ENCODE assay signal across 26 mouse cellular contexts in genomic region chr6:99338593-99339342, GRCm38 (mm10).
DNase-seq lines count a peak whose midpoint lies in the region; TF ChIP-seq lines count a peak whose summit lies in the region.
"Had no signal": no experiment of that assay in that cellular context is flagged by ENCODE, and none has a peak within 500 bp of the region (broad histone marks: within the 10 kb centered on the region; RNA-seq: fewer than 3 reads in every experiment).

No protein-coding gene starts in this region.

- intact Hi-C loops in left cerebral cortex, postnatal 4 days (cut with DNase I) = no loop called here

- no peak for TF ChIP-seq RAD21 in CH12.LX (IDR thresholded peaks at IDR 0.05; ENCODE audit: low read depth, low read length)

- peak overlapping the region; percentile 89 for H3K9ac ChIP-seq in CH12.LX (ENCODE audit: insufficient read depth, low read depth)
- H3K9ac ChIP-seq: heart, embryonic 13.5 days; hindbrain, embryonic 13.5 days; neural tube, embryonic 13.5 days had no signal

- no peaks in the 10 kb centered on the region for H3K27me3 ChIP-seq in CH12.LX (replicated peaks)
- H3K27me3 ChIP-seq: heart, embryonic 13.5 days; hindbrain, embryonic 13.5 days had no signal

- dilution Hi-C loops in CH12.LX (cut with MboI; ENCODE audit: extremely low pct_ligation_motif_present, extremely low pct_unique_long_range_greater_than_20kb, low sequenced_read_pairs) = no loop called here

- TF ChIP-seq EP300 in CH12.LX (IDR thresholded peaks at IDR 0.05; ENCODE audit: low read length) = peak; percentile 52; the same call in 1 of the 2 replicates

- no peaks in the 10 kb centered on the region for H3K36me3 ChIP-seq in CH12.LX (replicated peaks in 1 of 2; ENCODE audit: control insufficient read depth in 1 of 2, insufficient read depth in 1 of 2, low read length in 1 of 2)
- H3K36me3 ChIP-seq: forebrain, embryonic 10.5 days; G1E; heart, embryonic 13.5 days; hindbrain, embryonic 13.5 days; limb, embryonic 10.5 days; neural tube, embryonic 13.5 days had no signal

- peak; percentile 70 for DNase-seq in embryo, embryonic 10 days (ENCODE audit: low spot score)
- no peak for DNase-seq in embryo, embryonic 11 days
- no peak for DNase-seq in layer of hippocampus, adult 2 months (ENCODE audit: low spot score in 2 of 2)
- no peak for DNase-seq in layer of hippocampus, postnatal 10 days (ENCODE audit: low spot score in 2 of 2)
- no peak for DNase-seq in CH12.LX (ENCODE audit: extremely low read depth)
- peak; percentile 65 for DNase-seq in mesoderm, embryonic 11.5 days (ENCODE audit: low read depth, low spot score)
- DNase-seq in left cerebral cortex, adult 8-10 months (ENCODE audit: low spot score in 2 of 2) = no peak
- no peak for DNase-seq in left cerebral cortex, postnatal 4 days
- DNase-seq: adrenal gland, adult 2 months; cerebellum, adult 18-20 months; cerebellum, postnatal 14 days; gastrocnemius, adult 2 months; heart, postnatal 14 days; kidney, adult 18-20 months; kidney, postnatal 4 days; layer of hippocampus, adult 9-11 months; lung, postnatal 10 days; right cerebral cortex, adult 18-20 months; right cerebral cortex, postnatal 4 days had no signal

- H3K4me3 ChIP-seq in layer of hippocampus, adult 2 months = no peak overlapping the region
- peak overlapping the region; percentile 26 to 77 (median 29) for H3K4me3 ChIP-seq in CH12.LX (replicated peaks in 1 of 3; ENCODE audit: low read depth in 2 of 3, low read length in 2 of 3, poor library complexity in 1 of 3)
- H3K4me3 ChIP-seq: forebrain, embryonic 10.5 days; gastrocnemius, adult 2 months; heart, embryonic 13.5 days; hindbrain, embryonic 13.5 days; left cerebral cortex, adult 2 months; limb, embryonic 10.5 days; neural tube, embryonic 13.5 days had no signal

- peak overlapping the region; percentile 88 for H3K4me2 ChIP-seq in CH12.LX (ENCODE audit: insufficient read depth, low read depth, poor library complexity, severe bottlenecking)
- H3K4me2 ChIP-seq: heart, embryonic 13.5 days; hindbrain, embryonic 13.5 days; neural tube, embryonic 13.5 days had no signal

- H3K4me1 ChIP-seq in CH12.LX (ENCODE audit: control insufficient read depth in 1 of 2, insufficient read depth in 2 of 2) = peaks cover 12 to 79% of the 10 kb centered on the region in 2 experiments

- in situ Hi-C loops in CH12.LX (cut with MboI; ENCODE audit: low pct_ligation_motif_present, low pct_unique_long_range_greater_than_20kb, low sequenced_read_pairs) = loop anchor here (5.0 kb wide), 1 partner anchor 49 kb away; no protein-coding TSS in a partner anchor

- H3K9me3 ChIP-seq in CH12.LX (replicated peaks; ENCODE audit: low read length) = no peaks in the 10 kb centered on the region
- H3K9me3 ChIP-seq: forebrain, embryonic 10.5 days; G1E; heart, embryonic 13.5 days; hindbrain, embryonic 13.5 days; limb, embryonic 10.5 days; neural tube, embryonic 13.5 days had no signal

- TF ChIP-seq CTCF in layer of hippocampus, adult 2 months (conservative IDR thresholded peaks at IDR 0.05) = no peak
- no peak for TF ChIP-seq CTCF in CH12.LX (conservative IDR thresholded peaks at IDR 0.05 in 1 of 2, IDR thresholded peaks at IDR 0.05 in 1 of 2; ENCODE audit: low read depth in 2 of 2, low read length in 2 of 2)

- peak overlapping the region; percentile 36; the same call in 1 of the 2 replicates for H3K27ac ChIP-seq in layer of hippocampus, adult 2 months
- peak overlapping the region; percentile 100 for H3K27ac ChIP-seq in CH12.LX (ENCODE audit: insufficient read depth, low read depth)
- H3K27ac ChIP-seq: forebrain, embryonic 10.5 days; hindbrain, embryonic 13.5 days; left cerebral cortex, adult 2 months had no signal

- peaks cover 11% of the 10 kb centered on the region for H3K79me2 ChIP-seq in CH12.LX (replicated peaks; ENCODE audit: control insufficient read depth, extremely low read depth, insufficient read depth, poor library complexity, severe bottlenecking)

- TF ChIP-seq POLR2A in CH12.LX (IDR thresholded peaks at IDR 0.05; ENCODE audit: low read depth, low read length) = no peak

TF ChIP-seq in CH12.LX, 34 proteins besides CTCF, POLR2A, EP300 and RAD21:
- peak; percentile 80; the same call in 1 of the 2 replicates for TF ChIP-seq MEF2A (IDR thresholded peaks at IDR 0.05; ENCODE audit: borderline replicate concordance, low read depth, low read length)
- no peak for TF ChIP-seq TBP (conservative IDR thresholded peaks at IDR 0.05; ENCODE audit: low read depth, low read length)
- peak; percentile 5; the same call in 1 of the 2 replicates for TF ChIP-seq ETS1 (conservative IDR thresholded peaks at IDR 0.05; ENCODE audit: low read depth, low read length)
- no peak for TF ChIP-seq USF2 (conservative IDR thresholded peaks at IDR 0.05; ENCODE audit: low read depth, low read length)
- TF ChIP-seq JUN (IDR thresholded peaks at IDR 0.05; ENCODE audit: insufficient read depth, low read depth, low read length) = no peak
- 0 out of 2 replicates have a peak, but pooled peaks have one; percentile 13 for TF ChIP-seq JUND (conservative IDR thresholded peaks at IDR 0.05; ENCODE audit: low read depth, low read length)
- TF ChIP-seq POLR2AphosphoS2 (IDR thresholded peaks at IDR 0.05; ENCODE audit: low read depth, low read length) = no peak
- 0 out of 2 replicates have a peak, but pooled peaks have one; percentile 3 for TF ChIP-seq NELFE (IDR thresholded peaks at IDR 0.05; ENCODE audit: low read depth, low read length)
- TF ChIP-seq MAZ (IDR thresholded peaks at IDR 0.05; ENCODE audit: low read depth, low read length) = no peak
- no peak for TF ChIP-seq MYC (IDR thresholded peaks at IDR 0.05; ENCODE audit: low read depth, low read length)
- TF ChIP-seq SIN3A (IDR thresholded peaks at IDR 0.05; ENCODE audit: low read length) = peak; percentile 40; the same call in 1 of the 2 replicates
- no peak for TF ChIP-seq MXI1 (IDR thresholded peaks at IDR 0.05; ENCODE audit: low read depth, low read length)
- no peak for TF ChIP-seq CHD2 (IDR thresholded peaks at IDR 0.05; ENCODE audit: low read length)
- no peak for TF ChIP-seq E2F4 (IDR thresholded peaks at IDR 0.05; ENCODE audit: insufficient replicate concordance, low read depth, low read length)
- no peak for TF ChIP-seq MAX (IDR thresholded peaks at IDR 0.05; ENCODE audit: low read length)
- peak; percentile 2; the same call in 1 of the 2 replicates for TF ChIP-seq BHLHE40 (IDR thresholded peaks at IDR 0.05; ENCODE audit: low read depth, low read length)
- TF ChIP-seq ZNF384 (IDR thresholded peaks at IDR 0.05; ENCODE audit: low read depth, low read length) = peak; percentile 94
- no peak for TF ChIP-seq MAFK (IDR thresholded peaks at IDR 0.05; ENCODE audit: insufficient replicate concordance, low read length)
- no peak for TF ChIP-seq HCFC1 (IDR thresholded peaks at IDR 0.05; ENCODE audit: low read depth, low read length)
TF ChIP-seq in CH12.LX: peak in this region for 7.

Comparison
In these comparisons a context has a peak if more than half of its experiments do, and no peak if none do; other contexts are left out.
1. DNase-seq: peak in embryo, embryonic 10 days (single experiment) and mesoderm, embryonic 11.5 days (single experiment); none in embryo, embryonic 11 days (single experiment), layer of hippocampus, adult 2 months (0 of 2), layer of hippocampus, postnatal 10 days (0 of 2), CH12.LX (single experiment), left cerebral cortex, adult 8-10 months (0 of 2) and left cerebral cortex, postnatal 4 days (single experiment).